Mouse (Mus musculus): ENCODE measurements around the gene Fam107b.

- TF ChIP-seq CTCF (conservative IDR thresholded peaks at IDR 0.05; ENCODE audit: low read length) (no peak), NANOG (IDR thresholded peaks at IDR 0.05; ENCODE audit: borderline replicate concordance, low read length) (no peak)
These were observed 4.9 kb downstream of the Fam107b start for GRCm38 (mm10) chr2:3575140-3575539.

All from E14TG2a.4 (cell line).